Mouse (Mus musculus): Measurements from ENCODE around the gene Mecom. TPM values are rescaled to one million over a fixed set of nuclear protein-coding genes. Genes with fewer than 3 reads are reported as not detected.

Mecom gene
- polyA plus RNA-seq, 1 experiment = 74.4 TPM

DNA sequence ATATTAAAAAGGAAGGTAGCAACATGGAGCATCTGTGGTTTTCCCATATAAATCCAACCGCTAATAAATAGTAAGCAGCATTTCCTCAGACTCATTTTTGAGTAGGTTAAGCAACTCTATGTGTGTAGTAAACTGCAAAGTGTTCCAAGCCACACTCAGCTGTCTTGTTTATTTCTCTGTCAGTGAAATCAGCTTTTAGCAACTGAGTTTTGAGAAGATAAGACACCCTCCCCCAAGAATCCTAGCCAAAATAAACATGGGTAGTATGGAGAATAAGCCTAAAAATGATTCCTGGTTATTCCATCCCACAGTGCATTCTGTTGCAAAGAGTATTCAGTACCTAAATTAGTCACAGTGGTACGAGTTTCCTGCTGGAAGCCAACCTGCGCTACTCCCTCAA, 450.1 kb downstream of the Mecom start:
- Histone ChIP-seq H3K4me3 (ENCODE audit: insufficient read depth, low read length) (no peak overlapping the region), H3K4me1 (ENCODE audit: control insufficient read depth, insufficient read depth, low read length) (peaks cover 22% of the 10 kb centered on the region), H3K27ac (ENCODE audit: insufficient read depth, low read length) (peak overlapping the region; percentile 70; the same call in 1 of the 2 replicates)
- TF ChIP-seq POLR2A (IDR thresholded peaks at IDR 0.05; ENCODE audit: low read depth, low read length) (no peak), CTCF (IDR thresholded peaks at IDR 0.05; ENCODE audit: borderline replicate concordance, insufficient read depth, low read length) (no peak)

DNA sequence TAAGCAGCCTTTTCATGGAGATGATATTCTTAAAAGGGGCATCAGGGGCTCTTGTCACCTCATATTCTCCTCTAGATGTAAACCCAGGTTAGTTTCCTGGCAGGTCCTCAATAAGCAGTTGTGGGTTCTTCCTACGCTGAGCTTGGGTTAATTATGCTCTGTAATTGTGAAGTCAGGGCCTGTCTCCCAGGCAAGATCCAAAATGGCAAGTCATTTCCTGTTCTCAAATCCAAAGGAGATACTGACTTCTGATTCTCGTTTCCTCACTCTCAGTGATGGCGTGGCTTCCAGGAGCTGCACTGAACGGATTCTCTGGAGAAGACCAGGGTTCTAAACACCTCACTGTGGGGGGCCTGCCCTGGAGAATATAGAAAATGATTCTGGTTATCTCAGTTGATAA, 450.7 kb downstream of the Mecom start:
- Histone ChIP-seq H3K27ac (ENCODE audit: insufficient read depth, low read length) (peak overlapping the region; percentile 70), H3K4me1 (ENCODE audit: control insufficient read depth, insufficient read depth, low read length) (peaks cover 25% of the 10 kb centered on the region), H3K4me3 (ENCODE audit: insufficient read depth, low read length) (no peak overlapping the region)
- no peak for TF ChIP-seq CTCF (IDR thresholded peaks at IDR 0.05; ENCODE audit: borderline replicate concordance, insufficient read depth, low read length)
- no peak for TF ChIP-seq POLR2A (IDR thresholded peaks at IDR 0.05; ENCODE audit: low read depth, low read length)

DNA sequence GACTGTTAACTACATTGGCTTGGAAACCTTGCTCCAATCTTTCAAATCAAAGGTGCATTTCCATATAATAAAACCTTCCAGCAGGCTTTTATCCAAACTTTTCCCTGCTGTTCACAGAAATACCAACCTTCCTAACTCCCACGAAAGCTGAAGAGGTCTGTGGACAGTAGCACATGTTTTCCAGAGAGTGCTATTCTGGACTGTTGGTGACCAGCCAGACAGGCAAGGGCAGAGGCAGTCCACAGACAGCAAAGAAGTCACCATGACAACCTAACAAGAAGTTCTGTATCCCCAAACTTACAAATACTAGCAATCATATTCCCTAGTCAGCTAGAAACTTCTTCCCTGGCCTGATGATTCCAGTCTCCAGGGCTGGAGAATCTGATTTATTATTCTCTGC, 454.8 kb downstream of the Mecom start:
- Histone ChIP-seq H3K27ac (ENCODE audit: insufficient read depth, low read length) (peak overlapping the region; percentile 72; the same call in 1 of the 2 replicates), H3K4me1 (ENCODE audit: control insufficient read depth, insufficient read depth, low read length) (peaks cover 18% of the 10 kb centered on the region), H3K4me3 (ENCODE audit: insufficient read depth, low read length) (no peak overlapping the region)
- TF ChIP-seq POLR2A (IDR thresholded peaks at IDR 0.05; ENCODE audit: low read depth, low read length) (no peak), CTCF (IDR thresholded peaks at IDR 0.05; ENCODE audit: borderline replicate concordance, insufficient read depth, low read length) (no peak)

DNA sequence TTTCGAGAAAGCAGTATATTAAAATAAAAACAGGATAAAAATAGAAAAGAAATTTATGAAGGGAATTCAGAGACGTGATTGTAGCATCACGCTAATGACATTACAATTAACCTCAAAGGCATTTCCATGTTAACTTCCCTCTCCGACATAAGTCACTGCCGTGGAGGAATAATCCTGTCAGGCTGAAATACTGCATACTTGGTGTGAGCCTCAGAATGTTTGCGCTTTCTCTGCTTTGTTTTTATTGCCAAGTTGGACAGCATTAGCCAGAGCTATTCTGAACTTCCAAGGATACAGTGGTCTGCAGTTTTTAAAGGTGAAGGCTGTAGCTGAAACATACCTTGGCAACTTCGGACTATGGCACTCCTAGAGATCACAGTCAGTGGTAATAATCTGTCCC, 455.3 kb downstream of the Mecom start:
- TF ChIP-seq POLR2A (IDR thresholded peaks at IDR 0.05; ENCODE audit: low read depth, low read length) = no peak
- TF ChIP-seq CTCF (IDR thresholded peaks at IDR 0.05; ENCODE audit: borderline replicate concordance, insufficient read depth, low read length) = no peak
- Histone ChIP-seq H3K27ac (ENCODE audit: insufficient read depth, low read length) (peak overlapping the region; percentile 72; the same call in 1 of the 2 replicates), H3K4me3 (ENCODE audit: insufficient read depth, low read length) (no peak overlapping the region), H3K4me1 (ENCODE audit: control insufficient read depth, insufficient read depth, low read length) (peaks cover 17% of the 10 kb centered on the region)

DNA sequence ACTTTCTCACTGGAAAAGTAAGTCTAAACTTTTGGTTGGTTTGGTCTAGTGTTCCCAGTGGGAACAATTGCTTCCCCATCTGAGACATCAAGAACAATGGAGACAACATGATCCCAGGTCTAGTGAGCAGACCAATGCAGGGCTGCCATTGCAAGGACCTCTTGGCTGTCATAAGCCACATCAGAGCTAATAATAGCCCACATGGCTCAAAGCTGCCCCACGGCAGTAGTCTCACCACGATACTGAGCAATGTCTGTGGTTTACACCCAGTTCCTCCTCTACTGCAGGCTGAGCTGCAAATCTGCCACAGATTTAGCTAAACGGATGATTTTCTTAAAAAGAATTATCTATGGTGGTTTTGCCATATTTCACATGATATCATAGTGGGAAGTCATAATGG, 455.9 kb downstream of the Mecom start:
- no peak for TF ChIP-seq POLR2A (IDR thresholded peaks at IDR 0.05; ENCODE audit: low read depth, low read length)
- TF ChIP-seq CTCF (IDR thresholded peaks at IDR 0.05; ENCODE audit: borderline replicate concordance, insufficient read depth, low read length) = no peak
- H3K4me3 ChIP-seq (ENCODE audit: insufficient read depth, low read length) = no peak overlapping the region
- peak overlapping the region; percentile 72 for H3K27ac ChIP-seq (ENCODE audit: insufficient read depth, low read length)
- H3K4me1 ChIP-seq (ENCODE audit: control insufficient read depth, insufficient read depth, low read length) = peaks cover 11% of the 10 kb centered on the region

DNA sequence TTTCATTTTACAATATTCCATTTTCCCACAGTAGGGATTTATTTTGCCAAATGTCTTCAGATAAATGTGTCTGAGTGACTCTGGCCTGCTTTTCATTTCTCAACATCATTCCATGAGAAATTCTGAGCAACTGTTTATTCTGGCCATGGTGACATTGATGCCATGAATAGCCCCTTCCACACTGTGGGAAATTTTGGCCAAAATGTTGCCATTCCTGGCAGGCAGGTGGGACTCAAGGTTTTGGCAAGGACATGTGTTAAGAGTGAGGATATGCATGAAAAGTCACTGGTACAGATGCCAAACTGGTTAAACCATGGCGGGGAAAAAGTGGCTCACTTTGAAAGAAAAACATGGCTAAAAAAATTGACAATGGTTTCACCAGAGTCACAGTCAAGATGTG, 456.4 kb downstream of the Mecom start:
- no peak for TF ChIP-seq POLR2A (IDR thresholded peaks at IDR 0.05; ENCODE audit: low read depth, low read length)
- TF ChIP-seq CTCF (IDR thresholded peaks at IDR 0.05; ENCODE audit: borderline replicate concordance, insufficient read depth, low read length) = no peak
- peaks cover 10% of the 10 kb centered on the region for H3K4me1 ChIP-seq (ENCODE audit: control insufficient read depth, insufficient read depth, low read length)
- H3K4me3 ChIP-seq (ENCODE audit: insufficient read depth, low read length) = no peak overlapping the region
- H3K27ac ChIP-seq (ENCODE audit: insufficient read depth, low read length) = peak overlapping the region; percentile 72

DNA sequence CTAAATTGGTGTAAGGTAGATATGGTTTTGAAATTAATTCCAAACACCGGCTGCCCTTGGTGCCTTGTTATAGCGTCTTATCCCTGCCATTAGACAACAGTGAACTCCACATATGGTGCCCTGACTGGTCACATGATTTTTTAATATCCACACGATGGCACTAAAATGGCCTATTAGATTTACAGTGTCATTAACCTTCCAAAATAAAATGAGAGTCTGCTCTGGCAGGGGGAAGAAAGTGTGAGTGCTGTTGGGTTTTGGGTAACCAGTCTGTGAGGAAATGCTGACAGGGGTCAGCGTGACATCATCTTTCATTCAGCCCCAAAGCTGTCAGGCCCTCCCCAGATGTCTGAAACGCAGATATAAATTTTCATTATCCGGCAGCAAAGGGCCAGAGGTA, 461.7 kb downstream of the Mecom start:
- Histone ChIP-seq H3K4me1 (ENCODE audit: control insufficient read depth, insufficient read depth, low read length) (no peaks in the 10 kb centered on the region), H3K27ac (ENCODE audit: insufficient read depth, low read length) (no peak overlapping the region), H3K4me3 (ENCODE audit: insufficient read depth, low read length) (no peak overlapping the region)
- TF ChIP-seq POLR2A (IDR thresholded peaks at IDR 0.05; ENCODE audit: low read depth, low read length) (no peak), CTCF (IDR thresholded peaks at IDR 0.05; ENCODE audit: borderline replicate concordance, insufficient read depth, low read length) (no peak)

DNA sequence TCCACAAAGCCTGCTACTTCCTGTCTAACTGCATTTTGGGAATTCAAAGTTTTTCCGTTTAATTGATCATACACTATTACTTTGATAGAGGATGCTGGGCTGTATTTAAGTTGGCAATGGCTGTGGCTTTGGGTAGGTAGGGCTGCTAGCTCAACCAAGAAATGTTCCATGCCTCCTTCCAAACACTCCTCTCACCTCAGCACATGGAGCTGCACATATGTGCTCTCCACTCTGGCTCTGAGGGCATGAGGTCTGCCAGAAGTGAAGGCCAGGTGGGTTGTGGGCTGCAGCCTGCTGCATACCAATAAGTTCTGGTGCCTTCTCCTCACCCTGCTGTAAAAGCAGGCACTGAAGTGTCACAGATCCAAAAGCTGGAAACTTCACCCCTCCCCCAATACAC, 464.0 kb downstream of the Mecom start:
- no peak overlapping the region for H3K27ac ChIP-seq (ENCODE audit: insufficient read depth, low read length)
- no peak for TF ChIP-seq POLR2A (IDR thresholded peaks at IDR 0.05; ENCODE audit: low read depth, low read length)
- TF ChIP-seq CTCF (IDR thresholded peaks at IDR 0.05; ENCODE audit: borderline replicate concordance, insufficient read depth, low read length) = no peak
- no peaks in the 10 kb centered on the region for H3K4me1 ChIP-seq (ENCODE audit: control insufficient read depth, insufficient read depth, low read length)
- H3K4me3 ChIP-seq (ENCODE audit: insufficient read depth, low read length) = no peak overlapping the region

DNA sequence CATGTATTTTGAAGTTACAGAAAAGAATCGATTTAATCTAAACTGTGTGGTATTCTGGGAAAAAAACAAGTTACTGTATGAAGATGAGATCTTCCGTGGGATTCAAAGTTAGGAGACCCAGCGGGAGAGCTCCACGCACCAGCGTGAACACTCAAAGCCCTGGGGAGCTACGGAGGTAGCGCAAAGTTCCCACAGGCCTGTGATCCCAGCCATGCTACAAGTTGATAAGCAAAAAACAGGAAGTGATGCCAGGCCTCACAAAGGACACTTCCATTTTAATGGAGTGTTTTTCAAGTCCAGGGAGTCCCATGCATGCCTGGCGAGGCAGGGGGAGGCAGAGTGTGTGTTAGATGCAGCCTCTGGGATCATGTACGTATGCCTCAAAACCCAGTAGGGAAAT, 464.5 kb downstream of the Mecom start:
- no peaks in the 10 kb centered on the region for H3K4me1 ChIP-seq (ENCODE audit: control insufficient read depth, insufficient read depth, low read length)
- H3K4me3 ChIP-seq (ENCODE audit: insufficient read depth, low read length) = no peak overlapping the region
- TF ChIP-seq CTCF (IDR thresholded peaks at IDR 0.05; ENCODE audit: borderline replicate concordance, insufficient read depth, low read length) = no peak
- no peak for TF ChIP-seq POLR2A (IDR thresholded peaks at IDR 0.05; ENCODE audit: low read depth, low read length)
- H3K27ac ChIP-seq (ENCODE audit: insufficient read depth, low read length) = no peak overlapping the region

DNA sequence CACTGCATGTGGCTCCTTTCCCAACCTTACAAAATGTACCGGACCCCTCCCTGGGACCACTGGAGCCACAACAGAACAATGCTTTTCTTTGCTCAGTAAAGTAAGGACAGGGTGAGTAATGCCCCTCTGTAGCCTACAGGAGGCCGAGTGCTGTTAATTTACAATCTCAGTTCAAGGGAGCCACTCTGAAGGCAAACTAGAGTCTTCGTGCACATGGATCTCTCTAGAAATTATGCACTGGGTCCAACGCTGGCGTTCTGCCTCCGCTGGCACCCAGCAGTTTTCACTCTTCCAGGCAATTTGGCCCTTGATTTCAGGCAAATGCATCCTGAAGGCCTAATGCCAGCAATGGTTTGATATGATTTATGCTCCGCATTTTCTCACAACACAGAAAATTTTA, 467.0 kb downstream of the Mecom start:
- no peak overlapping the region for H3K27ac ChIP-seq (ENCODE audit: insufficient read depth, low read length)
- TF ChIP-seq POLR2A (IDR thresholded peaks at IDR 0.05; ENCODE audit: low read depth, low read length) (no peak), CTCF (IDR thresholded peaks at IDR 0.05; ENCODE audit: borderline replicate concordance, insufficient read depth, low read length) (no peak)
- H3K4me1 ChIP-seq (ENCODE audit: control insufficient read depth, insufficient read depth, low read length) = no peaks in the 10 kb centered on the region
- H3K4me3 ChIP-seq (ENCODE audit: insufficient read depth, low read length) = no peak overlapping the region

DNA sequence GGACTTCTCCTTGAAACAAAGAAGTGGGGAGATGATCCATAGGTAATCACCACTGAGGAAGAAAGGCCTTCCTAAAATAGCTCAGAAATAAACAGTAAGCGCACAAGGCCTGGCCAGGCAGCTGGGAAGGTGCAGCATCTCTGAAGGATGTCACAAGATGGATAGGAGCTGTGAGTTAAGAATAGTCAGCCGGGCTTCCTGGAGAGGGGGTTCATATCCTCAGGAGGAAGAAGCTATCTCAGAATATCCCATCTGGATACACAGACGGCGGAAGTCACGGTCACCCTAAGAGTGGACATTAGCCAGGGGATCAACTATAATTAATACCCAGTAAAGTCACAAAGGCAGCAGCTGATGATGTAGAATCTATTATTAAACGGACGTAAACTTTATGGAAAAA, 471.3 kb downstream of the Mecom start:
- no peaks in the 10 kb centered on the region for H3K4me1 ChIP-seq (ENCODE audit: control insufficient read depth, insufficient read depth, low read length)
- TF ChIP-seq POLR2A (IDR thresholded peaks at IDR 0.05; ENCODE audit: low read depth, low read length) = no peak
- no peak for TF ChIP-seq CTCF (IDR thresholded peaks at IDR 0.05; ENCODE audit: borderline replicate concordance, insufficient read depth, low read length)
- H3K4me3 ChIP-seq (ENCODE audit: insufficient read depth, low read length) = no peak overlapping the region
- no peak overlapping the region for H3K27ac ChIP-seq (ENCODE audit: insufficient read depth, low read length)
